Mouse (Mus musculus) gastrocnemius, adult 2 months (tissue): ENCODE data around the gene Tbx4. TPM values are rescaled to one million over a fixed set of nuclear protein-coding genes. Genes with fewer than 3 reads are reported as not detected.

ENCODE experiments used
- DNase-seq: peaks from one replicate; pipeline ENCODE4 v3.0.0; 2022
- H3K27ac ChIP-seq: fragments of 200-600 bp; 2 replicates; pipeline ENCODE4 v1.8.1; 2022; ENCODE audit warnings: mild to moderate bottlenecking
- H3K4me3 ChIP-seq: fragments of 200-600 bp; 2 replicates; pipeline ENCODE4 v1.8.1; 2022; ENCODE audit warnings: mild to moderate bottlenecking, moderate library complexity
- CTCF ChIP-seq: fragments of 200-600 bp; IDR thresholded peaks from 2 replicates; pipeline ENCODE4 v1.8.1; 2022; ENCODE audit warnings: antibody characterized with exemption, mild to moderate bottlenecking, moderate library complexity
- intact Hi-C: fragments of 180-260 bp; cut with DNase I; formaldehyde crosslinking; loops from one replicate; pipeline ENCODE4 v1.15.1; 2025
- total RNA-seq, 2 experiments: library from RNA; stranded (reverse); gene quantifications; 2 replicates each; pipeline ENCODE4 v1.2.3; 2021

Tbx4 gene
- total RNA-seq, 2 experiments from 2014 or later, result 0.87 to 1.8 TPM

DNA sequence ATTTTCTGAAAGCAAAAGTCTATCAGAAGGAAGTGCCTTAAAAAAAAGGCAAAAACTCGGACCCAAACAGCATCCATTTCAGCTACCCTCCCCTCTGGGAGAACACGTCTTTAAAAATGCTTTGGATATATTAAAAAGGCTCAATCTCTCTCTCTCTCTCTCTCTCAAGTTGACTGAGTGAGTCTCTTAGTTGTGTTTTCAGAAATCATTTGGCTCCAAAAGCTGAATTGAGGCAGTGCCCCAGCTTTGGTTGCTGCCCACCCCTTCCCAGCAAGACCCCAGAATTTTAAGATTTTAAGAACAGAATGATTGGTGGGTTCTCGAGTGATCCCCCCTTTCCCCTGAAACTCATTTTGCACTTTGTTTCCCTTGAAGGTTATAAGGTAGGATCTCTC is 7.9 kb downstream of the Tbx4 start:
- H3K27ac ChIP-seq, result no peak overlapping the region

DNA sequence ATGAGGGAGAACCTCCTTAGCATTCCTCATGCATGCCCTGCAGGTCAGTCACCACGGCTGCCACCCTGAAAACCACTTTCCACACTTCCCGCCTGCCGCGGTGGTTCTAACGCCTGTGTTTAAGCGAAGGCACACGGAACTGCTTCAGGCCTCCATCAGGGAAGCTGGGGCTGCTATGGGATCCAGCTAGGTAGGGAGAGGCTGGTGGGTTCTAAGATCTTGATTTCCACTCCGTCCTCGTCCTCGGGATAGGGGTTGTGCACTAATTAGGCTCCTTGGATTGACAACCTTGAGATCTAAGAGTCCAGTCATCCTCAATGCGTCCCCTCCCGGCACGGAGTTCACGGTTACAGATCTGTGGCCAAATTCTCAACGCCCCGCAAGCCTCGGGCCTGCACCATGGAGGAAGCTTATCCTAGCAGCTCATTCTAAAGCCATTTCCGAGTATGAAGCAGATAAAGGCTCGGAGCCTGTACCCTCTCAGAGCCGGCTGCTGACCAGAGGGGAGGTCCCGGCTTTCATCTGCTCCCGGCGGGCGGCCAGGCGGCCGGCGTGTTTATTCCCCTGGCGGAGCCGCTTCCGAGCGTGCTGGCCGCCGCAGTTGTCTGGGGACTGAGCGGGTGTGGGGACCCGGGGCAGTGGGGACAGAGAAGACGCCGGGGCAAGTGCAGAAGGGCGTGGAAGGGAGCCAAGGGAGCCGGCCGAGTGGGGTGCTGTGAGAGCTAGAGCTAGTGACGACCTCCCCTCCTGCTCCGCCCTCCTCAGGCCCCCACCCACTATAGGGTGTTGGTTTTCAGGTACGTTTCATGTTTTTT is 8.7 kb downstream of the Tbx4 start:
- H3K4me3 ChIP-seq, result peak overlapping the region; percentile 68
- TF ChIP-seq CTCF, result no peak
- DNase-seq, result peak; percentile 48
- H3K27ac ChIP-seq, result peak overlapping the region; percentile 16; the same call in 1 of the 2 replicates
- intact Hi-C loops, result no loop called here

More for the DNA sequence above, 7.9 kb downstream of the Tbx4 start:
- intact Hi-C loops, result no loop called here
- TF ChIP-seq CTCF, result no peak
- no peak for DNase-seq
- no peak overlapping the region for H3K4me3 ChIP-seq

DNA sequence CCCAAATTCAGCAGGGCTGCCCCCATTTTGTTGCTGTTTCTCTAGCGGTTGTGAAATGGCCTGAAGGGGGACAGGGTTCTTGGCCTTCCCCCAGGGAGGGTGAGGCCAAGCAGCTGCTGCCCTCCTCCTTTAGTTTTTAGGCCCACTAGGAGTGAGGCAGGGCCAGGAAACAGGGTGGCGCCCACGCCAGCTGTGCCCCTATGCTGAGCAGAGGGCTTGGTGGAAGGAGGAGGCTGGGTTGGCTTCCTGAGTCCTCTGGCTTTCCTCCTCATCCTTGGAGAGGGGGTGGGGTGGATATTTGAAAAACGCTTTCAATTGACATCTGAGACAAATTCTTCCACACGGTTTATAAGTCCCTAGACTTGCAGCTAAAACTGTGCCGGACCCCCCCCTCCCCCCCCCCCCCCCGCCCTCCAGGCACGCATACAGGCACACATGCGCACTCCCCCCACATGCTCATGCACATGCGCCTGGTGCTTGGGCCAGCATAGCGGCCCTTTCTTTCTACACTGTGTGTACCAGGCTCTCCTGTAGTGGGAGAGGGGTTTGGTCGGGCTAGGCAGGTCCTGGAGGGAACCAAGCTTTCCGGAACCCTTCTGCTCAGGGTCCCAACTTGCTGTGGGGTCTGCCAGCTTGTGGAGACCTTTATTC is 10.2 kb downstream of the Tbx4 start:
- peak overlapping the region; percentile 68 for H3K4me3 ChIP-seq
- intact Hi-C loops, result no loop called here
- TF ChIP-seq CTCF, result no peak
- 0 out of 2 replicates have a peak overlapping the region, but pooled peaks have one; percentile 24 for H3K27ac ChIP-seq
- no peak for DNase-seq

- TF ChIP-seq CTCF, result no peak
- Histone ChIP-seq H3K4me3 (no peak overlapping the region), H3K27ac (no peak overlapping the region)
- DNase-seq, result no peak
- intact Hi-C loops, result no loop called here
Observed at GRCm38 (mm10) chr11:85900291-85900690, 14.1 kb downstream of the Tbx4 start.

GRCm38 (mm10) chr11:85909514-85909913 is 23.3 kb downstream of the Tbx4 start:
- no peak overlapping the region for H3K27ac ChIP-seq
- intact Hi-C loops, result no loop called here
- no peak for DNase-seq
- no peak for TF ChIP-seq CTCF
- no peak overlapping the region for H3K4me3 ChIP-seq

- TF ChIP-seq CTCF, result no peak
- Histone ChIP-seq H3K4me3 (no peak overlapping the region), H3K27ac (no peak overlapping the region)
- no peak for DNase-seq
- intact Hi-C loops, result no loop called here
Observed at GRCm38 (mm10) chr11:85910133-85910532, 23.9 kb downstream of the Tbx4 start.

DNA sequence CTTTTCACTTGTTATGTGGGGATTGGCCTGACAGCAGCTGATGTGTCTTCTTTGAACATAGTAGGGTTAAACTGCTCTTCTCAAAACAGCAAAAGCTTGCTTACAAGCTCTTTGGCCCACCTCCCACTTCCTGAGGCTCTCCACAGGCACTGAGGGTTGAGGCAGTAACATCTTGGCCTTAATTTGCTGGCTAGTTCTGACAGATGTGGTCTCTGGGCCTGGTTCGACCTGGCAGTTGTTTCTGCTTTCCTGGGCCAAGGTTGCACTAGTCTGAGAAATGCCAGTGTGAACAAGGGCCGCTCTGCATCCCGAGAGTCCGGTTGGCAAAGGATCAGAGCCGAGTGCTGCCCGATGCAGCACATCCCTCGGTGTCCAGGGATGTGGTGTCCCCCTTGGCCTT is 27.3 kb downstream of the Tbx4 start:
- TF ChIP-seq CTCF, result no peak
- no peak overlapping the region for H3K4me3 ChIP-seq
- peak; percentile 46 for DNase-seq
- no peak overlapping the region for H3K27ac ChIP-seq
- intact Hi-C loops, result no loop called here

GRCm38 (mm10) chr11:85917091-85917992 is 31.1 kb downstream of the Tbx4 start:
- no peak for TF ChIP-seq CTCF
- H3K27ac ChIP-seq, result no peak overlapping the region
- no peak overlapping the region for H3K4me3 ChIP-seq
- intact Hi-C loops, result no loop called here
- no peak for DNase-seq

GRCm38 (mm10) chr11:85917993-85918325 is 31.7 kb downstream of the Tbx4 start:
- TF ChIP-seq CTCF, result no peak
- intact Hi-C loops, result no loop called here
- no peak overlapping the region for H3K27ac ChIP-seq
- H3K4me3 ChIP-seq, result no peak overlapping the region
- DNase-seq, result no peak

DNA sequence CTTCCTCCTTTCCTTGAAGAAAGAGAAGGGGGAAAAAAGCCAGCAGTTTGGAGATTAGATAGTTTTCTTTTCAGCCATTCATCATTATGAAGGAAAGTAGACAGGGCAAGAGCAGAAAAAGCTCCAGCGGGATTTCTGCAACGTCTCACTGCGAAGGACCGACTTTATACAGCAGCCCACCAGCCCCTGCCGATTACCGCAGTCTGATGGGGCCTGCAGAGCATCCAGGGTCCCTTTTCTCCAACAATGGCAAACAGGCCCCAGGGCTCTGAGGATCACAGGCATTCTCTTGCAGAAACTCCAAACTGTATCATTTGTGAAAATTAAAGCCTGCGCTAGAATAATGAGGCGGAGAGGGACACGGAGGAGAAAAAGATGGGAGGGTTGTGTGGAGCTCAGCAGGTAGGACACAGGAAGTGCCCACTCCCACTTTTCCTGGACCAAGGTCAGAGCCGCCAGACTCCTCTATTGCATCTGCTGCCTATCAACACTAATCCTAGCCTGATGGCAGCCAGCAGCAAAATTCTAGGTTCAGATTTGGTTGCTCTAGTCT is 32.2 kb downstream of the Tbx4 start:
- no peak overlapping the region for H3K27ac ChIP-seq
- intact Hi-C loops, result no loop called here
- H3K4me3 ChIP-seq, result no peak overlapping the region
- no peak for DNase-seq
- no peak for TF ChIP-seq CTCF

GRCm38 (mm10) chr11:85925294-85925743 is 39.1 kb downstream of the Tbx4 start:
- intact Hi-C loops, result no loop called here
- TF ChIP-seq CTCF, result no peak
- H3K27ac ChIP-seq, result peak overlapping the region; percentile 61
- H3K4me3 ChIP-seq, result peak overlapping the region; percentile 67
- peak; percentile 47 for DNase-seq

GRCm38 (mm10) chr11:85926287-85926764 is 40.1 kb downstream of the Tbx4 start:
- DNase-seq, result no peak
- no peak overlapping the region for H3K27ac ChIP-seq
- intact Hi-C loops, result no loop called here
- TF ChIP-seq CTCF, result no peak
- H3K4me3 ChIP-seq, result peak overlapping the region; percentile 67
